27 mouse cellular contexts compared by ENCODE assay signal in genomic region chr11:40371696-40372095, GRCm38 (mm10).
"Had no signal": no experiment of that assay in that cellular context is flagged by ENCODE, and none has a peak within 500 bp of the region (broad histone marks: within the 10 kb centered on the region; RNA-seq: fewer than 3 reads in every experiment).

No protein-coding gene starts in this region.

- H3K36me3 ChIP-seq: embryonic facial prominence, embryonic 10.5 days; embryonic facial prominence, embryonic 12.5 days; embryonic facial prominence, embryonic 13.5 days; embryonic facial prominence, embryonic 15.5 days; forebrain, embryonic 10.5 days; forebrain, embryonic 12.5 days; forebrain, embryonic 15.5 days had no signal

- H3K27ac ChIP-seq: embryonic facial prominence, embryonic 10.5 days; embryonic facial prominence, embryonic 12.5 days; embryonic facial prominence, embryonic 13.5 days; embryonic facial prominence, embryonic 15.5 days; forebrain, embryonic 10.5 days; forebrain, embryonic 12.5 days; forebrain, embryonic 13.5 days; forebrain, embryonic 15.5 days; gastrocnemius, adult 2 months had no signal

- H3K9ac ChIP-seq: embryonic facial prominence, embryonic 12.5 days; embryonic facial prominence, embryonic 13.5 days; embryonic facial prominence, embryonic 15.5 days; forebrain, embryonic 12.5 days; forebrain, embryonic 13.5 days; forebrain, embryonic 15.5 days; forebrain, postnatal 0 days had no signal

- H3K9me3 ChIP-seq: embryonic facial prominence, embryonic 10.5 days; embryonic facial prominence, embryonic 12.5 days; embryonic facial prominence, embryonic 13.5 days; embryonic facial prominence, embryonic 15.5 days; forebrain, embryonic 10.5 days; forebrain, embryonic 12.5 days; forebrain, embryonic 13.5 days; forebrain, embryonic 15.5 days had no signal

- H3K4me1 ChIP-seq: embryonic facial prominence, embryonic 10.5 days; embryonic facial prominence, embryonic 12.5 days; embryonic facial prominence, embryonic 13.5 days; embryonic facial prominence, embryonic 15.5 days; forebrain, embryonic 10.5 days; forebrain, embryonic 12.5 days; forebrain, embryonic 13.5 days; forebrain, embryonic 15.5 days had no signal

- H3K4me3 ChIP-seq: embryonic facial prominence, embryonic 10.5 days; embryonic facial prominence, embryonic 12.5 days; embryonic facial prominence, embryonic 13.5 days; embryonic facial prominence, embryonic 15.5 days; erythroblast, embryonic 14.5 days; forebrain, embryonic 10.5 days; forebrain, embryonic 12.5 days; forebrain, embryonic 13.5 days; forebrain, embryonic 15.5 days; gastrocnemius, adult 2 months had no signal

- ATAC-seq: forebrain, embryonic 13.5 days; forebrain, embryonic 14.5 days; forebrain, embryonic 15.5 days; forebrain, embryonic 16.5 days; forebrain, postnatal 0 days had no signal

- H3K27me3 ChIP-seq: embryonic facial prominence, embryonic 12.5 days; embryonic facial prominence, embryonic 13.5 days; embryonic facial prominence, embryonic 15.5 days; forebrain, embryonic 12.5 days; forebrain, embryonic 13.5 days; forebrain, embryonic 15.5 days had no signal

- DNase-seq: cerebellum, adult 2 months; cerebellum, adult 8-10 months; cerebellum, adult 9-10 months; cerebellum, adult 9-11 months; cerebellum, postnatal 10 days; cerebellum, postnatal 14 days; cerebellum, postnatal 25 days; cerebellum, postnatal 36 days; embryo, embryonic 11 days; forebrain, postnatal 0 days; gastrocnemius, adult 2 months; gastrocnemius, postnatal 10 days; gastrocnemius, postnatal 14 days; gastrocnemius, postnatal 25 days; gastrocnemius, postnatal 36 days; heart, adult 18-20 months had no signal

- H3K4me2 ChIP-seq: embryonic facial prominence, embryonic 12.5 days; embryonic facial prominence, embryonic 13.5 days; embryonic facial prominence, embryonic 15.5 days; forebrain, embryonic 12.5 days; forebrain, embryonic 13.5 days; forebrain, embryonic 15.5 days had no signal
